Mouse (Mus musculus): ENCODE data around the gene Tagln2.

DNA sequence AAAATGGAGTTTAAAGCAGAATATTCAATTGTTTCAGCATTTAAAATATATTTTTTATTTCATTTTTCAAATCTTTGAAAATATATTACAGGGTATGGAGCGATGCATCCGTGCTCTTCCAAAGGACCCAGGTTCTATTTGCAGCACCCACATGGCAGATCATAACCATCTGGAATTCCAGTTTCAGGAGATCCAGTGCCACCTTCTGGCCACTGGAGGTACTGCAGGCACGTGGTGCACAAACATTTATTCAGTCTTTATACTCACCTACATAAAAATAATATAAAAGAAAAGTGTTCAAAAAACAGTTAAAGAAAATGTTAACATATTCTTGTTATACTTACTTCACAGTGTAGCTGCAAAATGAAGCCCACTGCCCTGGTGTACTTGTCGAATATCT lies 18.2 kb downstream of the Tagln2 start:
- TF ChIP-seq POLR2A (IDR thresholded peaks at IDR 0.05; ENCODE audit: extremely low read depth, insufficient read depth, low read length) (no peak), CTCF (IDR thresholded peaks at IDR 0.05; ENCODE audit: extremely low read depth, insufficient read depth, low read length) (0 out of 2 replicates have a peak, but pooled peaks have one; percentile 19)

All from cortical plate, adult 2 months (tissue).